Mouse (Mus musculus) right cerebral cortex, postnatal 4 days (tissue): Measurements from ENCODE around the gene Cers2.
A peak's percentile ranks its signal among the peaks of the same experiment; 100 is the strongest.

Source experiments
- DNase-seq: peaks from one replicate; pipeline ENCODE4 v3.0.0-alpha.2; 2022

Cers2 gene

GRCm38 (mm10) chr3:95290156-95290555, 24.4 kb upstream of the Cers2 start:
- no peak for DNase-seq

- DNase-seq = no peak
These were observed 23.6 kb upstream of the Cers2 start for GRCm38 (mm10) chr3:95291041-95291440.

GRCm38 (mm10) chr3:95292899-95293298, 21.7 kb upstream of the Cers2 start:
- no peak for DNase-seq

GRCm38 (mm10) chr3:95293537-95293936, 21.1 kb upstream of the Cers2 start:
- DNase-seq = no peak

GRCm38 (mm10) chr3:95294316-95294715, 20.3 kb upstream of the Cers2 start:
- no peak for DNase-seq

- no peak for DNase-seq
These were observed 19.9 kb upstream of the Cers2 start for GRCm38 (mm10) chr3:95294718-95295117.

- no peak for DNase-seq
These were observed 19.1 kb upstream of the Cers2 start for GRCm38 (mm10) chr3:95295321-95296102.

- DNase-seq = peak; percentile 30
These were observed 18.5 kb upstream of the Cers2 start for GRCm38 (mm10) chr3:95296103-95296469.

- DNase-seq = no peak
These were observed 16.6 kb upstream of the Cers2 start for GRCm38 (mm10) chr3:95298018-95298417.

GRCm38 (mm10) chr3:95301204-95301796, 13.3 kb upstream of the Cers2 start:
- DNase-seq = no peak

GRCm38 (mm10) chr3:95306244-95306643, 8.3 kb upstream of the Cers2 start:
- DNase-seq = no peak

- no peak for DNase-seq
These were observed 7.5 kb upstream of the Cers2 start, which contains the start of gene Anxa9 for GRCm38 (mm10) chr3:95307100-95307499. Gene Anxa9 (minus strand): TSS chr3:95307176.

- DNase-seq = no peak
These were observed 4.1 kb upstream of the Cers2 start for GRCm38 (mm10) chr3:95310496-95310895.

GRCm38 (mm10) chr3:95310968-95311882, 3.4 kb upstream of the Cers2 start:
- DNase-seq = peak; percentile 40

- DNase-seq = no peak
These were observed 2.0 kb upstream of the Cers2 start for GRCm38 (mm10) chr3:95312623-95313022.

GRCm38 (mm10) chr3:95313476-95313875, 1.1 kb upstream of the Cers2 start:
- DNase-seq = no peak

- DNase-seq = no peak
These were observed 516 bp upstream of the Cers2 start for GRCm38 (mm10) chr3:95314075-95314474.

GRCm38 (mm10) chr3:95315094-95315843, 678 bp downstream of the Cers2 start:
- DNase-seq = peak; percentile 76

- DNase-seq = no peak
These were observed 1.4 kb downstream of the Cers2 start for GRCm38 (mm10) chr3:95315844-95316550.

GRCm38 (mm10) chr3:95317414-95318080, 3.0 kb downstream of the Cers2 start:
- DNase-seq = peak; percentile 62

- no peak for DNase-seq
These were observed 4.0 kb downstream of the Cers2 start for GRCm38 (mm10) chr3:95318548-95318947.
